Mouse (Mus musculus): ENCODE measurements around the gene Mybpc1. TPM values are rescaled to one million over a fixed set of nuclear protein-coding genes. Genes with fewer than 3 reads are reported as not detected.
"Not testable (repeated sequence)": the region's sequence is repeated elsewhere in the genome, so short reads cannot be mapped to it uniquely, and the experiment has no call there.

Gene Mybpc1
- polyA plus RNA-seq, 1 experiment from 2014 or later: 4.8 TPM

- WGBS: 55% methylated on average over 4 of the region's 4 CpGs
Observed at GRCm38 (mm10) chr10:88502919-88503318, 102.0 kb downstream of the Mybpc1 start.

GRCm38 (mm10) chr10:88501886-88502765 is 102.8 kb downstream of the Mybpc1 start:
- no peak for DNase-seq (ENCODE audit: low spot score)
- 79% methylated on average over 13 of the region's 13 CpGs for WGBS
- Histone ChIP-seq H3K27ac (no peak overlapping the region), H3K9me3 (no peaks in the 10 kb centered on the region), H3K36me3 (no peaks in the 10 kb centered on the region), H3K4me3 (0 out of 2 replicates have a peak overlapping the region, but pooled peaks have one; percentile 2), H3K27me3 (ENCODE audit: insufficient read depth, poor library complexity, severe bottlenecking) (no peaks in the 10 kb centered on the region), H3K4me1 (replicated peaks) (peaks cover 28% of the 10 kb centered on the region)

More at GRCm38 (mm10) chr10:88502919-88503318, 102.0 kb downstream of the Mybpc1 start:
- no peak for DNase-seq (ENCODE audit: low spot score)
- H3K27ac ChIP-seq: peak overlapping the region; percentile 90
- H3K9me3 ChIP-seq: no peaks in the 10 kb centered on the region
- H3K4me3 ChIP-seq: peak overlapping the region; percentile 81
- H3K36me3 ChIP-seq: no peaks in the 10 kb centered on the region
- no peaks in the 10 kb centered on the region for H3K27me3 ChIP-seq (ENCODE audit: insufficient read depth, poor library complexity, severe bottlenecking)
- peaks cover 26% of the 10 kb centered on the region for H3K4me1 ChIP-seq (replicated peaks)

GRCm38 (mm10) chr10:88501370-88501769 is 103.6 kb downstream of the Mybpc1 start:
- Histone ChIP-seq H3K4me1 (replicated peaks) (peaks cover 33% of the 10 kb centered on the region), H3K4me3 (no peak overlapping the region), H3K9me3 (no peaks in the 10 kb centered on the region), H3K27ac (no peak overlapping the region), H3K27me3 (ENCODE audit: insufficient read depth, poor library complexity, severe bottlenecking) (no peaks in the 10 kb centered on the region), H3K36me3 (no peaks in the 10 kb centered on the region)
- 68% methylated on average over 10 of the region's 10 CpGs for WGBS
- DNase-seq (ENCODE audit: low spot score): no peak

- H3K4me3 ChIP-seq: no peak overlapping the region
- 63% methylated on average over 5 of the region's 5 CpGs for WGBS
- H3K36me3 ChIP-seq: no peaks in the 10 kb centered on the region
Observed at GRCm38 (mm10) chr10:88499993-88500392, 105.0 kb downstream of the Mybpc1 start.

GRCm38 (mm10) chr10:88496864-88497564 is 107.9 kb downstream of the Mybpc1 start:
- Histone ChIP-seq H3K4me1 (replicated peaks) (peaks cover 20% of the 10 kb centered on the region), H3K27ac (no peak overlapping the region), H3K9me3 (no peaks in the 10 kb centered on the region), H3K36me3 (no peaks in the 10 kb centered on the region), H3K4me3 (no peak overlapping the region), H3K27me3 (ENCODE audit: insufficient read depth, poor library complexity, severe bottlenecking) (no peaks in the 10 kb centered on the region)
- WGBS: 72% methylated on average over 11 of the region's 11 CpGs
- no peak for DNase-seq (ENCODE audit: low spot score)

More at GRCm38 (mm10) chr10:88499993-88500392, 105.0 kb downstream of the Mybpc1 start:
- Histone ChIP-seq H3K9me3 (no peaks in the 10 kb centered on the region), H3K27ac (no peak overlapping the region), H3K4me1 (replicated peaks) (peaks cover 42% of the 10 kb centered on the region), H3K27me3 (ENCODE audit: insufficient read depth, poor library complexity, severe bottlenecking) (no peaks in the 10 kb centered on the region)
- no peak for DNase-seq (ENCODE audit: low spot score)

- DNase-seq (ENCODE audit: low spot score): no peak
- no peaks in the 10 kb centered on the region for H3K27me3 ChIP-seq (ENCODE audit: insufficient read depth, poor library complexity, severe bottlenecking)
- no peaks in the 10 kb centered on the region for H3K36me3 ChIP-seq
- H3K27ac ChIP-seq: no peak overlapping the region
- WGBS: 80% methylated on average over 4 of the region's 4 CpGs
- no peaks in the 10 kb centered on the region for H3K9me3 ChIP-seq
- no peak overlapping the region for H3K4me3 ChIP-seq
- H3K4me1 ChIP-seq (replicated peaks): peaks cover 17% of the 10 kb centered on the region
Observed at GRCm38 (mm10) chr10:88494959-88495587, 109.9 kb downstream of the Mybpc1 start.

- Histone ChIP-seq H3K27ac (no peak overlapping the region), H3K27me3 (ENCODE audit: insufficient read depth, poor library complexity, severe bottlenecking) (no peaks in the 10 kb centered on the region), H3K36me3 (no peaks in the 10 kb centered on the region), H3K9me3 (no peaks in the 10 kb centered on the region), H3K4me3 (no peak overlapping the region), H3K4me1 (replicated peaks) (peaks cover 17% of the 10 kb centered on the region)
- DNase-seq (ENCODE audit: low spot score): no peak
- WGBS: 84% methylated on average over 8 of the region's 8 CpGs
Observed at GRCm38 (mm10) chr10:88492658-88493057, 112.3 kb downstream of the Mybpc1 start.

GRCm38 (mm10) chr10:88491632-88492031 is 113.3 kb downstream of the Mybpc1 start:
- Histone ChIP-seq H3K27ac (no peak overlapping the region), H3K36me3 (no peaks in the 10 kb centered on the region), H3K27me3 (ENCODE audit: insufficient read depth, poor library complexity, severe bottlenecking) (no peaks in the 10 kb centered on the region), H3K4me3 (no peak overlapping the region), H3K9me3 (no peaks in the 10 kb centered on the region), H3K4me1 (replicated peaks) (peaks cover 10% of the 10 kb centered on the region; the same call in 1 of the 2 replicates)
- 56% methylated on average over 7 of the region's 7 CpGs for WGBS
- DNase-seq (ENCODE audit: low spot score): no peak

GRCm38 (mm10) chr10:88488629-88489028 is 116.3 kb downstream of the Mybpc1 start:
- Histone ChIP-seq H3K4me3 (no peak overlapping the region), H3K9me3 (no peaks in the 10 kb centered on the region), H3K36me3 (peaks cover 3% of the 10 kb centered on the region; the same call in 1 of the 2 replicates), H3K27me3 (ENCODE audit: insufficient read depth, poor library complexity, severe bottlenecking) (no peaks in the 10 kb centered on the region), H3K4me1 (replicated peaks) (no peaks in the 10 kb centered on the region), H3K27ac (no peak overlapping the region)
- DNase-seq (ENCODE audit: low spot score): no peak
- WGBS: 84% methylated on average over 5 of the region's 5 CpGs

GRCm38 (mm10) chr10:88482866-88483265 is 122.1 kb downstream of the Mybpc1 start:
- 90% methylated on average over 10 of the region's 10 CpGs for WGBS

More at GRCm38 (mm10) chr10:88482866-88483265, 122.1 kb downstream of the Mybpc1 start:
- H3K27me3 ChIP-seq (ENCODE audit: insufficient read depth, poor library complexity, severe bottlenecking); H3K36me3 ChIP-seq; H3K27ac ChIP-seq; H3K4me3 ChIP-seq; H3K4me1 ChIP-seq (replicated peaks); DNase-seq (ENCODE audit: low spot score); H3K9me3 ChIP-seq: not testable (repeated sequence)

Measured in hindbrain, embryonic 10.5 days (tissue).